Mouse (Mus musculus): Measurements from ENCODE around the gene Soga3.

DNA sequence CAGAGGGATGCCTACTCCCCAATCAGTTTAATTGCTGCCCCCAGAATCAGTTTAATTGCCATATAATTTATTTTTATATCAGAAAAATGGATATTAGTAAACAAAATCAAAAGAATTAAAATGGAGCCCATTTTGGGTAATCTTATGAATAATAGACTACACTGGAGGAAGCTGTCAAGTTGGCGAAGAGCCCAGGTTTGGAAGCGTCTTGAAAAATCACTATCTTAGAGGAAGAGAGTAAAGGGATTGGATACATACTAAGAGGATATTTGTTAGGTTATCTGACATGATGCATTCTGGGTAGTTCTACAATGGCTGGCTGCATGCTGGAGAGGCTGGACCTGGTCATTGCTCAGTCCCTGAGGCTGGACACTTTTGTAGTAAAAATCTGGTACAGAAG lies 87.6 kb downstream of the Soga3 start:
- TF ChIP-seq RAD21 (IDR thresholded peaks at IDR 0.05; ENCODE audit: low read depth, low read length) (no peak), ETS1 (conservative IDR thresholded peaks at IDR 0.05; ENCODE audit: low read depth, low read length) (no peak), MYC (IDR thresholded peaks at IDR 0.05; ENCODE audit: low read depth, low read length) (no peak), CTCF (conservative IDR thresholded peaks at IDR 0.05 in 1 of 2, IDR thresholded peaks at IDR 0.05 in 1 of 2; ENCODE audit: low read depth in 2 of 2, low read length in 2 of 2) (no peak), ZKSCAN1 (IDR thresholded peaks at IDR 0.05; ENCODE audit: borderline replicate concordance, low read depth, low read length) (no peak), POLR2A (IDR thresholded peaks at IDR 0.05; ENCODE audit: low read depth, low read length) (no peak), USF1 (IDR thresholded peaks at IDR 0.05; ENCODE audit: low read depth, low read length) (no peak), USF2 (conservative IDR thresholded peaks at IDR 0.05; ENCODE audit: low read depth, low read length) (no peak), POLR2AphosphoS2 (IDR thresholded peaks at IDR 0.05; ENCODE audit: low read depth, low read length) (no peak)
